Mouse (Mus musculus) heart, embryonic 12.5 days (tissue): ENCODE measurements around the gene Magea4. TPM values are rescaled to one million over a fixed set of nuclear protein-coding genes. Genes with fewer than 3 reads are reported as not detected.

Experiments
- ATAC-seq: fragments of 200-750 bp; cut with Nextera tagmentation; 2 replicates; pipeline ENCODE4 v1.8.0; 2017; ENCODE audit warnings: moderate TSS enrichment, moderate library complexity; ENCODE audit not compliant: insufficient number of reproducible peaks, low FRiP score
- H3K27ac ChIP-seq: fragments of 300-500 bp; sonication (generic); 2 replicates; pipeline ENCODE4 v1.5.1; 2016; ENCODE audit warnings: mild to moderate bottlenecking, moderate library complexity; ENCODE audit not compliant: poor library complexity, severe bottlenecking
- H3K27me3 ChIP-seq: fragments of 300-500 bp; sonication (generic); replicated peaks from 2 replicates; pipeline ENCODE4 v1.6.1; 2016; ENCODE audit warnings: mild to moderate bottlenecking, moderate library complexity
- H3K36me3 ChIP-seq: fragments of 300-500 bp; sonication (generic); 2 replicates; pipeline ENCODE4 v1.6.1; 2016; ENCODE audit warnings: mild to moderate bottlenecking, moderate library complexity
- H3K4me1 ChIP-seq: fragments of 300-500 bp; sonication (generic); replicated peaks from 2 replicates; pipeline ENCODE4 v1.6.1; 2016; ENCODE audit warnings: mild to moderate bottlenecking
- H3K4me2 ChIP-seq: fragments of 300-500 bp; sonication (generic); 2 replicates; pipeline ENCODE4 v1.6.1; 2016; ENCODE audit warnings: mild to moderate bottlenecking, moderate library complexity
- H3K4me3 ChIP-seq: fragments of 300-500 bp; sonication (generic); 2 replicates; pipeline ENCODE4 v1.5.1; 2016; ENCODE audit warnings: mild to moderate bottlenecking
- H3K9ac ChIP-seq: fragments of 300-500 bp; sonication (generic); 2 replicates; pipeline ENCODE4 v1.6.1; 2016; ENCODE audit warnings: mild to moderate bottlenecking, moderate library complexity
- H3K9me3 ChIP-seq: fragments of 300-500 bp; sonication (generic); replicated peaks from 2 replicates; pipeline ENCODE4 v1.6.1; 2016; ENCODE audit warnings: mild to moderate bottlenecking, moderate library complexity
- WGBS: fragments of 180-500 bp; shearing (Covaris S2); methylation state at CpG from one replicate; pipeline ENCODE4 v1.1.7; 2016; 5-methylcytosine and 5-hydroxymethylcytosine counted together
- microRNA counts: library from miRNA; unstranded; fragments of <30 nt; microRNA quantifications from one replicate; lab custom pipeline; 2017
- microRNA-seq: library from miRNA; unstranded; fragments of <30 nt; microRNA quantifications from one replicate; pipeline ENCODE4, GENCODE M21; 2017
- polyA plus RNA-seq: library from polyadenylated mRNA; unstranded; fragments of >200 nt; fragmentation: Nextera tagmentation; extraction: Ambion mirVana; gene quantifications from 2 replicates; pipeline ENCODE4 v1.2.1, GENCODE M21; 2016

The Magea4 gene
- polyA plus RNA-seq, result not detected in 2 replicates

- 67% methylated on average over 2 of the region's 2 CpGs for WGBS
- no peak for ATAC-seq
Observed at GRCm38 (mm10) chrX:72221717-72222116, at the start of gene Magea4. Gene Magea4, plus strand, starts transcription at chrX:72222017.

GRCm38 (mm10) chrX:72202944-72203554, 18.8 kb upstream of the Magea4 start:
- H3K27ac ChIP-seq, result no peak overlapping the region
- H3K9me3 ChIP-seq, result no peaks in the 10 kb centered on the region
- WGBS, result 43% methylated on average over 4 of the region's 4 CpGs
- H3K4me1 ChIP-seq, result no peaks in the 10 kb centered on the region
- H3K9ac ChIP-seq, result no peak overlapping the region
- no peaks in the 10 kb centered on the region for H3K27me3 ChIP-seq
- H3K4me3 ChIP-seq, result no peak overlapping the region
- no peak overlapping the region for H3K4me2 ChIP-seq
- ATAC-seq, result no peak
- no peaks in the 10 kb centered on the region for H3K36me3 ChIP-seq

More at GRCm38 (mm10) chrX:72221717-72222116, at the start of gene Magea4:
- Histone ChIP-seq H3K4me2 (no peak within 1 kb of the TSS), H3K36me3 (no peaks in the 10 kb centered on the region), H3K27ac (no peak within 1 kb of the TSS), H3K4me1 (no peaks in the 10 kb centered on the region), H3K9ac (no peak within 1 kb of the TSS), H3K27me3 (no peaks in the 10 kb centered on the region), H3K4me3 (no peak within 1 kb of the TSS), H3K9me3 (0 out of 2 replicates have a peak, but pooled peaks cover 3% of the 10 kb centered on the region)

- ATAC-seq, result no peak
- Histone ChIP-seq H3K4me3 (no peak overlapping the region), H3K27me3 (no peaks in the 10 kb centered on the region), H3K27ac (no peak overlapping the region), H3K4me2 (no peak overlapping the region), H3K4me1 (no peaks in the 10 kb centered on the region), H3K9ac (no peak overlapping the region), H3K36me3 (no peaks in the 10 kb centered on the region), H3K9me3 (no peaks in the 10 kb centered on the region)
- 82% methylated on average over 11 of the region's 11 CpGs for WGBS
Observed at GRCm38 (mm10) chrX:72270637-72271036, 48.8 kb downstream of the Magea4 start.

MicroRNA genes within 50 kb of the gene (microRNA counts, 519-probe panel; counts per million panel counts)
- microRNA mmu-miR-224 (lab: Ali Mortazavi, UCI) (not detected), microRNA mmu-miR-452 (lab: Ali Mortazavi, UCI) (not detected)

Small RNA genes lying within 50 kb of the gene (microRNA-seq; reads per million reads assigned to microRNA genes)
- 375 reads per million, percentile 70 among the genes with 10 or more reads in this experiment for gene Mir224
- gene Mir452, result 58.9 reads per million, percentile 45 among the genes with 10 or more reads in this experiment

Other genes with a start within 250 kb of the Magea4 start
- gene Fate1, start 249.0 kb upstream of the Magea4 start, polyA plus RNA-seq, result not detected in 2 replicates
- gene Cnga2, start 230.2 kb upstream of the Magea4 start, polyA plus RNA-seq, result 0.06 TPM in 1 of 2 replicates, not detected in the other
- 1.6 and 3.0 TPM in 2 replicates for gene Gabre, start 52.8 kb downstream of the Magea4 start, polyA plus RNA-seq
- not detected in 2 replicates for gene Magea10, start 164.8 kb downstream of the Magea4 start, polyA plus RNA-seq